Mouse (Mus musculus): ENCODE measurements around the gene Prkag2.

- no peak for TF ChIP-seq CTCF (IDR thresholded peaks at IDR 0.05; ENCODE audit: control insufficient read depth, insufficient read depth, low read length)
- TF ChIP-seq POLR2A (IDR thresholded peaks at IDR 0.05; ENCODE audit: borderline replicate concordance, control insufficient read depth, low read depth, low read length) = no peak
These were observed 129.7 kb downstream of the Prkag2 start for GRCm38 (mm10) chr5:24970552-24971275.

All from bone marrow, adult 2 months (tissue).